Mouse (Mus musculus): Measurements from ENCODE around the gene Dner.

GRCm38 (mm10) chr1:84549367-84550064 lies 146.5 kb downstream of the Dner start:
- TF ChIP-seq CTCF (IDR thresholded peaks at IDR 0.05) (no peak), POLR2A (IDR thresholded peaks at IDR 0.05; ENCODE audit: insufficient read depth, low read depth, low read length) (no peak)
